Mouse (Mus musculus) 3T3-L1 (cell line): ENCODE measurements around the gene Nt5c3b.

Source experiments
- DNase-seq: peaks from one replicate; pipeline ENCODE4 v3.0.0-alpha.2; 2015; ENCODE audit warnings: low read depth, low spot score

Gene Nt5c3b

DNA sequence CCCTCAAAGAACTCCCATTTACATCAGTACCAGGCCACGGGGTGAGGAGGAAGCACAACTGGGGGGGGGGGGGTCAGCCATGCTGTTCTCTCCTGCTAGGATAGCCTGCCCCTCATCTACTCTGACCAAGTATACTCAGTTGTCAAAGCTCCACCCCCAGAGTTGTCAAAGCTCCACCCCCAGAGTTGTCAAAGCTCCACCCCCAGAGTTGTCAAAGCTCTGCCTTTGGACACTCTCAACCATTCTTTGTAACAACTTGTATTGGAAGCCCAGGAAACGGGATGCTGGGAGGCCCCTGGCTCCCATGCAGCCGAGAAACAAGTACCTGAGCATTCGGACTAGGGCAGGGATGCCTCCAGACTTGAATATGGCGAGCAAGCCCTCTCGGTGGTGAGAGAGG is 58.9 kb downstream of the Nt5c3b start:
- no peak for DNase-seq

DNA sequence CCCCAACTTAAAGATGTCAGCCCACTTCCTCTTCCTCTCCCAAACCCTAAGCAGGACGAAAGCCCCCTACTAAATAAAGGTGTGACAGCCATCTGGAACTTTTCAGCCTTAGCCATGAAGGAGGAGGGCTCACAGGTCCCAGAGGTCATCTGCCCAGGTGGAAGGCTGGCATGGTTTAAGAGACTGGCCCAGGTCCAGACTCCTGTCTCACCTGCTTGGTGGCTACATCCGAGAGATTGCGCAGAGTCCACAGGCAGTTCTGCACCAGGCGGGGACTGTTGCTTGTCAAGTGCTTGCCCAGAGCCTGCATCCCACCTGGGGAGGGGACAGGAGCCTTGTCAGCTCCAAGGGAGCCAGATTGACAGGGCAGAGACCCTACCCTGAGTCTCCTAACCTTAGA is 62.3 kb downstream of the Nt5c3b start:
- DNase-seq = no peak

DNA sequence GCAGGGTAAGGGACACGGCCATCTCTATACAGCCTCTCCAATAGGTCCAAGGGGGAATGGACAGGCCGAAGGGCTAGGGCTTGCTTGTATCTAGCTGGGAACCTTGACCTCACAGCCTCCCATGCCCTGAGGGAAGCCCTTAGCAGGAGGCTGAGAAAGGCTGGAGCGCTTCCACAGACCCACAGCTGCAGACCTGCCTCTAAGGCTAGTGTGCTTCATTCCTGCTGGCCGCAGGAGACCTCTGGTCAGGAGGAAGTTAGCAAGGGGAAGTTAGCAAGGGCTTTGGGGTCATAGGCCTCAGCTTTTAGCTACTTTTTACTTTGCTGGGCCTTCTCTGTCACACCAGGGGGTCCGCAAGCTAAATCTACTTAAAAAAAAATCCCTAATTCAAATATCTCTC is 63.2 kb downstream of the Nt5c3b start:
- no peak for DNase-seq

DNA sequence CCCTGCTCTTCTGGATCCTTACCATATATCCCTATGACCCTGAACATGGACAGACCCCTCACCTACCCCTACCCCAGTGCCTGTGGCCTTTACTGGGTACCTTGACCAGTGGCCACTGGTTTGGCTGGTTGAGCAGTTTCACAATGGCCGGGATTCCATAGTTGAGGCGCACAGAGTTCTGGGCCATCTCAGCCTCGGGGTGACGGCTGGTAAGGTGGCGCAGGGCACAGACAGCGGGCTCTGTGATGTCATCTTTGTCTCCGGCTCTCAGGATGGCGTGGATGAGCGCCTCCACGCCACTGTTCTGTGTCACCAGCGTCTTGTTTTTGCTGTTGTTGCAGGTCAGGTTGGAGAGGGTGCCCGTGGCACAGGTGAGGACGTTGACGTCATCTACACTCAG is 63.6 kb downstream of the Nt5c3b start:
- DNase-seq = no peak

DNA sequence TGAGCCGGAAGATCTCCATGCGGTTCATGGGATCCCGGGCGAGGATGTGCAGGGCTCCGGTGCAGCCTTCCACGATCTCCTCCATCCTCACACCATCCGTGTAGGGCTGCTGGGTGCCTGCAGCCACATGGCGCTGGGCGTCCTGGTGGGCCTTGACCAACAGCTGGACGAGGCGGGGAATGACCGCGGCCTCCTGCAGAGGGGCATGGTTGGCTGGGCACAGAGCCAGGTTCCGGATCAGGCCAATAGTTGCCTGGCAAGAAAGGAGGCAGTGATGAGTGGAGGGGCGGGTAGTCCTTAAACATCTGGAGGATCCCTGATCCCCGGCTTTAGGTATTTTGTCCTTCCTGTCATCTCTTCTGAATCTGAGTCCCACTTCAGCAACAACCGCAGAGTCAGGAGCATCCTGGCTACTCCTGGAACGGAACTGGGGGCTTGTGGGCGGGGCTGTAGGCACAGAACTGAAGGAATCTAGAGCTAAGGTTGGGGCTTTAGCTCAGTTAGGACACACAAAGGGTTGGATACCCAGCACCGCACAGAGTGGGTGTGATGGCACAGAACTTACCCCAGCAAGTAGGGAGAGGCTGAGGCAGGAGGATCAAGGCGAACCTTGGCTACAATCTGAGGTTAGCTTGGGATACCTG is 64.7 kb downstream of the Nt5c3b start:
- DNase-seq = no peak

DNA sequence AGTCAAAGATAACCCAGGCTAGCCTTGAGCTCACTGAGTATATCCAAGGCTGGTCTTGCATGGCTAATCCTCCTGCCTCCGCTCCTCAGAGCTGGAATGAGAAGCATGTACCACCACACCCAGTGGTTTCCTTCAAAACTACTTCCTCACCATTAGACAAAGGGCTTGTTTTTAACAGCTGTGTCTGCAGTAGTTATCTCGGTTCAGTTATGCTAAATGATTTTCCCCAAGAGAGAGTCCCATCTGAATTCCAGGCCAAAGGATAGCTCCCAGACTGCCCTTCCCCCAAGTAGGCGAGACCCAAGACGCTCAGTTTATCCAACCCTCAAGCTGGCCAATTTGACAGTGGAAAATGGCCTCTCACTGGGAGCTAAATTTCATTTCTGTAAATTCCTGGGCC is 65.6 kb downstream of the Nt5c3b start:
- DNase-seq = no peak

DNA sequence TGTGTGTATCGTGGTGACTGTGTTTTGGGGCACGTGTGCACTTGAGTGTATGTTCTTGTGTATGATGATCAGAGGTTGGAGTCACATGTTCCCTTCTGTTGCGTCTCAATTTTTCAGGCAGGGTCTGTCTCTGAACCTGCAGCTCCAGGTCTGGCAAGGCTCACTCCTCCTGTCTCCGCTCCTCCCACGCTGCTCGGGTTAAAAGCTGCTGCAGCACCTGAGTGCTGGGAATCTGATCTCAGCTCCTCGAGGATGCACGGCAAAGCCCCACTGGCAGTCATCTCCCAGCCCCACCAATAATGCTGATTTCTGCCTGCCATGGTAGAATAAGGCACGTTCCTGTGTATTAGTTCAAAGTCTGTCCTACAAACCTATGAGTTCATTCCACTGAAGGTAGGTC is 66.5 kb downstream of the Nt5c3b start:
- DNase-seq = no peak
